Mouse (Mus musculus) mouse embryonic stem cell (cell line): ENCODE data around the gene Arhgap24.

Experiments used
- in situ Hi-C, 2 experiments: fragments of 300-500 bp; cut with MboI; formaldehyde crosslinking; loops; 1 replicate in 1 of 2; 3 replicates in 1 of 2; pipeline ENCODE4 v1.14.3; 2019 to 2020; ENCODE audit warnings: low sequenced_read_pairs in 2 of 2, low pct_unique_long_range_greater_than_20kb in 1 of 2, mixed read lengths in 1 of 2; ENCODE audit not compliant: unreplicated experiment in 1 of 2

The Arhgap24 gene

DNA sequence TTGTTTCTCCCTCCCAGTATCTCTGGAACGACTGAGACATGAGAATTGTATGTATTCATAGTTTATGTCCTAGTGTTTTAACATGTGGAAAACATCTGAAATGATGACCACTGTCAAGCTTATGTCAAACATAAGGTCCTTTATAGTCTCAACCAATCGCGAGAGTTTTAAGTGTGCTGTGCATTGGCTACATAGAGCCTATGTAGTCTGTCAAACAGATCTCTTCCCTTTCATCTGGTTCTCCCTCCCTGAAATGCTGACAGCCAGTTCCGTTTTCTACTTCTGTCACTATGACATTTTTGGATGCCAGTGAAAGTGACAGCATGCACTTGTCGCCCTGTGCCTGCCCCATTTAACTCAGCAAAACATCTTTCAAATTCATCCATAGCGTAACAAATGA, 275.8 kb downstream of the Arhgap24 start:
- in situ Hi-C loops: no loop called here

DNA sequence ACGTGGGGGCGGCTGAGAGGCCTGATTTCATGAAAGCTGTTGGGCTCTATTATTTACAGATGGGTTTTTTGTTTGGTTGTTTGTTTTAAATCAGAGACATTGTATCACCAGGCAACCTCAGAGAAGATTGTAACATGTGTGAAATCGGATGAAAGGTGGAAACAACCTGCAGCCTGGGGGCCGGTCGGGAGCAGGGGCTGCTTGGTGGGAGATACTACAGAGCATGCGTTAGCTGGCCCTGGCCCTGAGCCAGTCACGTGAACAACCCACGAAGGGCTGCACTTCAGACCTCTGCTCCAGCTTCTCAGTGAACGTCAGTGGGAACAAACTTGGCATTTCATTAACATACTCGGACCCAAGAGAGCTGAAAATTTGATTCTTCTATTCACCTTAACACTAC, 284.5 kb downstream of the Arhgap24 start:
- in situ Hi-C loops: no loop called here

DNA sequence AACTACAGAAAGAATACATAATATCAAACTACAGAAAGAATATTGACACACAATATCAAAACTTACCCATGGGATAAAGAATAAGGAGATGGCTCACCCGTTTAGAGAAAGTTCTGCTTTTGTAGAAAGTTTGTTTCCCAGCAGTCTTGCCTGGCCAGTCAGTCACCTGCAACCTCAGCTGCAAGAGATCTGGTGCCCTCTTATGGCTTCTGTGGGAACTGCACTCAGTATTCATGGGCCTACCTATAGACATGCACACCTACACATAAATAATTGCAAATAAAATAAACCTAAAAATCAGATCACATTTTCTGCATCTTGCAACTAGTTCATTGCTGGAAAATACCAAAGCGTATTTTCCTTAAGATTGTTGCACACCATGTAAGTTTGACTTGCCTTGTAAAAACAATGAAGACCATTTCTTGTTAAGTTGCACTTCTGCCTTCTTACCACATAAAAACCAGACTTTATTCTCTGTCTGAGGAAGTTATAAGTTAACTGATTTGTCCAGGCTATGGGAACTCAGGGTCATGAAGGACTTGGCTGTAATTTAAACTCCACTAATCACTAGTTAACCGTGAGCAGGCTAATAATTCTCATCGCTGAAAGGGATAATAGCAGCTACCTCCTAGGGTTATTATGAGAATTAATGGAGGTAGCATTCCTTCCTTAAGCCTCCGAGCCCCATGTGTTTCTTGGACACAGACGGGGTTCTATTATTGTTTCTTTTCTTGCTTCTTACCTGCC, 285.3 kb downstream of the Arhgap24 start:
- in situ Hi-C loops: no loop called here

DNA sequence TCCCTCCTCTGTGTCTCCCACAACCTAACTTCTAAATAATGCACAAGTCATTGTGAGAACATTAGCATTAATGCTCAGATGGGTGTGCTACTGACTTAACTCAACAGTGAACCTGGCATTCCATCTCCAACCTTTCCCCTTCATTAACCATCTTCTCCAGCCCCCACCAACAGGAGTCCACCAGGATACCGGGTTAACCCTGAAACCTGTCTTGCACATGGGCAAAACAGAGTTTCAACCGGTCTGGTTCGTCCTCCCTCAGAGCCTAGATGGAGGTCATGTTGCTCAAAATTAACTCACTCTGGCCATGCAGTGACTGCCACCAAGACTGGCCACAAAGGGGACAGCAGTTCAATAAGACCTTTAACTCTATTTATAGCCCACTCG, 285.9 kb downstream of the Arhgap24 start:
- in situ Hi-C loops: no loop called here

DNA sequence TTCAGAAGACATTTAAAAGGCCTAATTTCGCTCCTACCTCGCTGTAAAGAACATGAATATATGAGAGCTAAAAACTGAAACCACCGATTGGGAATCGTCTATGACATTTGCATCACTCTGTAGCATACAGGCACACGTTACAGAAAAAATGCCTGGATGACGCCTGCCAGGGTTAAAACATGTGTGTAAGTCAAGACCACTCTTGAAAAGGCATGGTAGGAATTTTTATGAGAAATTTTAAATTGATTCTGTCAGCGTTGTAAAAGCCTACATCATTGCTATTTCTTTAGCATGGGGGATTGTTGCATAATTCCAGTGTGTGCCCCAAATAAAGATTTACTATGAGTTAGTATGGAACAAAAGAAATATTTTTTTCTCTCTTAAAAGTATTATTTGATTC, 286.6 kb downstream of the Arhgap24 start:
- in situ Hi-C loops: no loop called here

DNA sequence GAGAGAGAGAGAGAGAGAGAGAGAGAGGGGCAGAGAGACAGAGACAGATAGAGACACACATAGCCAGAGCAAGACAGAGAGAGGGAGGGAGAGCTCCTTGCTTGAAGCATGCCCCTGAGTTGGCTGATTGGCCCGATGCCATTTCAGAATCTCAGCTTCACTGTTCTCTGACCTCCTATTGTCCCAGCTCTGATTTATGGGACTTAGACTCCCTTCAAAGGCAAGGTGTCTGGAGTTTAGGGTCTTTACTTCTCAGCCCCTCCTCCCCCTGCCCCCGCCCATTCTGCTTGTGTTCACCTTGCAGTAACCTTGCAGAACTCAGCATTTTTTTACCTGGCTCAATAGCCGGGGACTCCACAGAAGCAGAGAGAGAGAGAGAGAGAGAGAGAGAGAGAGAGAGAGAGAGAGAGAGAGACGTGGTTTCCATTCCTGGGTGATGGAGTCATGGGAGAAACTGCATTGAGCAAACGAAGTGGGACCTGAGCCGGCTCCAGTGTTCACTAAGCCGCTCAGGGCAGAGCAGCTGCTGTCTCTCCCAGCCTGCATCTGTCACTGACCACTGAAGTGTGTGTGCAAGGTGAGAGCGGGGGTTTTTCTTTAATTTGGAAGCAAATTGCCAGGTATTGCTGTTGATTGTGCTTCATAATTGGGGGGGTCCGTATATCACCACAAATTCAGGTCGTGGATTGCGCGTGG, 287.3 kb downstream of the Arhgap24 start:
- in situ Hi-C loops: no loop called here

DNA sequence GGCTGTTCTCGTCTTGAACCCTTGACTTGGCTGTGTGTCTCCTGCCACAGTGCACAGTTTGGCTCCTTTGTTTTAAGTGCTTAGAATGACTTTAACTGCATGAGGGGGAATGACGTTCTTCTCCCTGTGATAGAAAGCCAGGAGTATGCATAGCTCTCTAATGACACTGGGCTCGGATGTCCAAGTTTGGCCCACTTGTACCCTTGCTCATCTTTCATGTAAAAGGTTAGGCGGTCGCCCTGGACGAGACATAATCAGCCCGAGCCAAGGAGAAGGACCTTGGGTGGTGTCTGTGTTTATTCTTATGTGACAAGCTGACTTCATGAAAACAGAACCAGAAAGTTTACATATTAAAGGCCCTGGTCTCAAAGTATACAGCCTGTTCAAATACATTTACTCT, 289.4 kb downstream of the Arhgap24 start:
- in situ Hi-C loops: no loop called here

DNA sequence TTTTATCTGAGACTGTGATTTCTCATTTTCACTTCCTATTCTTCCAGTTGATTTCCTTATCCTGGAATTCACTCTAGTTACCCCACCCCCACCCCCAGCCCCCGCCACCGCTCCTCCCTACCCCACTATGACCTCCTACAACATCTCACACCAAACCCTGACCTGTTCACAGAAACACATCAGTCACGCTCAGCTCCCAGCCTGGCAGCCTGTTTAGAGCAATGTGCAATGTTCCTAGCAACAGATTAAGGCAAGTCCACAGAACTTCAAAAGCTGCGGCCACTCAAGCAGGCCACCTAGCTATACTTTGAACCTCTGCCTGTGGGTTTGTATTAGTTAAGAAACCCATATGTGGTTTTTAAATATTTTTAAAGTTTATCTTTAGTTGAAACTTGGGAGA, 293.3 kb downstream of the Arhgap24 start:
- in situ Hi-C loops: no loop called here

DNA sequence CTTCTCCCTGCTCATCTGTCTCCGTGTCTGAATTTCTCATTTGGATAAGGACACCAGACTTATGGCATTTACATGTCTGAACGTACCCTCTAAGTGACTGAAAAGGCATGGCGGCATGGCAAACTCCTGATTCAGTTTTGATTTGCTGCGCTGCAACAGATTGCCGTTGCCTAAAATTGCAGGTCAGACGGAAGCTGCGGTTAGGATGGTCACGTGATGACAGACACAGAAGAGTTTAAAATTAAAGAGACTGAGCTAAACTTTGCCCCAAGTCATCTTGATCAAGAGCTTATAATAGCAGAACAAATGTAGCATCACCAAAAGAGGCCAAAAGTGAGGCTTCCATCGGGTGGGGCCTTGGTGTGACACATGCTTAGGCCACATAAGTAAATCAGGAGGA, 296.1 kb downstream of the Arhgap24 start:
- in situ Hi-C loops: no loop called here

DNA sequence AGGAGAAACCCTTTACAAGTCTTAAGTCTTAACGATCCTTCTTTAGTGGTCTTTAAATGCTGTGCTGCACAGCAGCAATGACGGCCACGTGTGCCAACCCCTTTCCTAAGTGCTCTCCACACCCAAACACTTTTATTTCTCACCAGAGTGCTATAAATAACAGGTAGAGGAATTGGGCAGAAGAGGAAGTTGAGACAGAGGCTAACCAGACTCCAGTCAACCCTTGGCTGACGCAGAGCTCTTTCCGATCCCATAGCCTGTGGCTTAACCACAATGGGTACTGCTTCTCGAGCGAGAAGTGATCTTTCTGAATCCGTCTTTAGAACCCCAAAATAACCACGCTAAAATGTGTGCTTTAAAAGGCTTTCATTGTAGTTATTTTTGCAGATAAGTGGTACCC, 296.7 kb downstream of the Arhgap24 start:
- in situ Hi-C loops: no loop called here

DNA sequence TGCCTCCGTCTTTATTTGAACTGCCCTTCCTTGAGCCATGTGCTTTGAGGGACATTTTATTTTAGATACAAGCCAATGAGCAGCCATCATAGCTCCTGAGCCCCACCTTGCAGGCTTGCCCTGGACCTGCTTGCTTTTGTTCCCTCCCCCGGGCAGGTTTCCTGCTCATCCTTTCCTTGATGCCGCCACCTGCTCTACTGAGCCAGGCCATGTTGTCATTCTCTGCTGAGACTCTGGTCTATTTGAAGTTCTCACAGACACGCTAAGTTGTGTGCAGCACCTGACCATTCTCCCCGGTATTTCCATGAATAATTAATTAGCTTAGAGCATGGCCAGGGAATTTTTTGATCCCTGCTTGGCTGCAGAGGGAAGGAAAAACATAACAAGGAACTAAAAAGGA, 297.1 kb downstream of the Arhgap24 start:
- in situ Hi-C loops: no loop called here

DNA sequence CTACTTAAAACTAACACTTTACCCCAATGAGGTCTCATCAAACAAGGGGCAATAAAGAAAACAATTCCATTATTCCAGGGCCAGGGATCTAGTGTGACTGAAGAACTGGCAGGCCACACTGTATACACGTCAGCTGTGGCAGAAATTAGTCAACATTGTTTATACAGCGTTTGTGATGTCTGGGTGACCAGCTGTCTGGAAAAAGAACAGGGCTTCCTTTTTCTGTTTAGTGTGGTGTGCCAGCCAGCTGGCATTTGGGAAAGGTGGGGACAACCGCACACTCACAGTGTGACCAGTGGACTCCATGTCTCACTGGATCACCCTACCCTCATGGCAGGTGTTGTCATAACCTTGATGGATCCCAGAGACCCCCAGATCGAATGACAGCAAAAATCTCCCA, 302.4 kb downstream of the Arhgap24 start:
- in situ Hi-C loops: no loop called here

DNA sequence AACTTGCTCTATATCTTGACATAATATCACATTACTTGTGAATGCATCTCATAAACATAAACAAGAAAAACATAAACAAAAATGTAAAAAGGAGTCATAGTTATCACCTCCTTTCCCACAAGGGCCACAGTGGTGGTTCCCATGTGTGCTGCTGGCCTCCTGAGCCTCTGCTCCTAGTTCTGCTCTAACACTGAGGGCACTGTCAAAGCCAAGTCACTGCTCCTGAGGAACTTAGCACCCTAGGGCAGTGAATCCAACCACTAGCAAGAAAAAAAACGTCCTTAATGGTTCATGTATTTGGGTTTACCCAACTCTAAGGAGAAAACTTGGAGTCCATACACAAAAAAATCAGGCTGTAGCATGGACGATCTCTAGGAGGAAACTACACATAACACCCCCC, 304.9 kb downstream of the Arhgap24 start:
- in situ Hi-C loops: no loop called here

DNA sequence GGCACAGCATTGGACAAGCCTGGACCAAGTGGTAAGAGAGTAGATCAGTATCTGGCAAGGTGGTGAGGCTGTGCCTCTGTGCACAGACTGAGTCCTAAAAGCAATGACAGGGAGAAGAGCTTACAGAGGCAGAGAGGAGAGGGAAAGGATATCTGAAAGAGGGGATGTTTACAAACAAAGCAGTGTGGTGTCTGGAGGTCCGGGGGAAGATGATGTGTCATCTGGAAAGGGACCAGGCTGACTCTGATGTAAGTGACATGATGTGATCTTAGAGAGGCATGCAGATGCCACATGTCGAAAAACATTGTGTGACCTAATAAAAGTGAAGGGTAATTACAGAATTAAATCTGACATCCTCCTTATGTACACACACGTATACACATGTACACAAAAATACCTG, 307.2 kb downstream of the Arhgap24 start:
- in situ Hi-C loops: no loop called here

DNA sequence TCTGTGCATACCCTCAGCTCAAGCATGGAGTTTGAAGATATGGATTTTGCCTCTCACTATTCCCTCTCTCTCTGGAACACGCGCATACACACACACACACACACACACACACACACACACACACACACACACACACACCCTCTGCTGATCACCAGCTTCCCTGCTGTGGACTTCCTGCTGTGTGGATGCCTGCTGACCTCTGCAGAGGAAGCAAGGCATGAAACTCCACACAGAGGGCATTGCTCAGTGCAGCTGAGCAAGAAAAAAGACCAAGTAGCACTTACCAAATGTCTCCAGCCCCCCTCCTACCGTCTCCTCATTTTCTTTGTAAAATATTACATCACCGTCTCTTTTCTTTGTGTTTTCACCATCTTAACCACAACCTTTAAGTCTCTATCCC, 310.1 kb downstream of the Arhgap24 start:
- in situ Hi-C loops: no loop called here

DNA sequence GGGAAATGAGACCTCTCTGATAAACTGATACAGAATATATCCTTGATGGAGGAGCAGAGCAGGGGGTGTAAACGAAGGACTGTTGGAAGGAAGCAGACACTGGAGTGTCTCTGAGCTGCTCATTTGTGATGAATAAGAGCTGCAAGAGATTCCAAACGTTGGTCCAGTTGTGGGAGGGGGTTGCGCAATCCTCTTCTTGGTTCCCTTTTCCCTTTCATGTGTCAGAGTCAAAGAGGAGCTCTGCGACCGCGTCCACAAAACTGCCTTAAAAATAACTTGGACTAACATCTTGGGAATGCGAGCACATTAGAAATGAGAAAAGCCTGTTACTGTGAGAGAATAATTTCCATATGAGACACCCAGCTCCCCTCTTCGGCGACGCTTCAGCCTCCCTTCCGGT, 312.3 kb downstream of the Arhgap24 start:
- in situ Hi-C loops: no loop called here

DNA sequence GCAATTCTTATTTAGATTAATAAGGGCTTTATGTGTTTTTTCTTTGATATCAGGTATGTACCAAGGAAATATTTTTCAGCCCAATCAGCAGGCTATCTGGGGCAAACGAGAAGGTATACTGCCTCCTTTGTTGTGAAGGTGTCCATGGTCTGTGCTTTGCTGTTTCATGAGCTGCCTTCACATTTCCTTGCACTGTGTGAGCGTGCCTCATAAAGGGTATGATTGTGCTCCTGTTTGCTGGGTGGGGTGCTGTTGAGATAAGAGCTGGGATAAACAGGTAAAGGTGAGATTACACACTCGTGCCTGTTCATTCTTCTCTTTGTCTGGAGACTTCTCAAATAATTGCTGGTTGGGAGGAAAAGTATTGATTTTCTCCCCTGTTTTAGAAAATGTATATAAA, 320.3 kb downstream of the Arhgap24 start:
- in situ Hi-C loops: no loop called here

DNA sequence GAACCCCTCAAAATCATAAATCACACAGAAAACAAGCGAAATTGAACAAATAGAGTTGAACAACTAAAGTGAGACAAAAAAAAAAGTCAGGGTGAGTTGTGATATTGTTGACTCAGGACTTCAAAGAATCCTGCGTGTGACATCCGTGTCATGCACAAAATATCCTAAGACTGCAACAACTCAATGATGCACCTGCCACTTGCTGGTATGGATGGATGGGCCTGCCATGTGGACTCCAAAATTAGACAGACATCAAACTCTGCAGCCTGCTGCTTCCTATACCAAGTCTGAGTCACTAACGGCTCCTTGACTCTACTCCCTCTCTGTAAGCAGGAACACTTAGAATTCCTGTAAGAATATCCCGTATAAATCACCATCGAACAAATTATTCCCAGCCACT, 321.6 kb downstream of the Arhgap24 start:
- in situ Hi-C loops: no loop called here

DNA sequence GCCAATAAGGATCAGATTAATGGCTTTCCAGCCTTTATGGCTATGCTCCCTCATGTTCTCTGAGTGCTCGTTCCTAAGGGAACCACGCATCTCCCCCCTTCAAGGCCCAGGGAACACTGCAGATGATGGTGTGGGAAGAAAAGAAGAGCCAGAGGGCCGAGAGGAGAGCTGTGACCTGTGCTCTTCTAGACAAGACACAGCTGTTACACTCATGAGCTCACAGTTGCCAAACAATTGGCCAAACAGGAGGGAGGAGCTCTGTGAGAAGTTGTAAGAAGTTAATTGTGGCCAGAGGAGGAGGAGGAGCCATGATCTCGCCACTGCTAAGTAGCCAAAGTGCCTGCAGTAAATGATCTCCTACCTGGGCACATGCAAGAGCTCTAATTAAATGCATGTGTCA, 322.5 kb downstream of the Arhgap24 start:
- in situ Hi-C loops: no loop called here

DNA sequence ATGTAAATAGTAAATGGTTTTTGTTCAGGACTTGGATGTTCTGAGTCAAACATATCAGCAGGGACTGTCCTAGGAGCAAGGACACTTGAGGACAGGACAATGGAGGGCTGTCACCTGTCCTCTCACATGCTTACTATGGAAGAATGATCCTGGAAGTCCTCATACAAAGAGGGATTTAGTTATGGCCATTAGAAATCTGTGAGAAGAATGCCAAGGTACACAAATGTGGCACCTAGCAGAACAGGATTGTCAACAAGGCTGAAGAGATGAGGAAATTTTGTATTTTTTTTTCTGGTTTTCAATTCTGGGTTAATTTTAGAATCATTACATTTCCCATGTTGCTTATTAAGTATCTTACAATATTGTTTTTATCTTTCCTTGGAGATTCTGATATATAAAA, 326.3 kb downstream of the Arhgap24 start:
- in situ Hi-C loops: no loop called here
